Mouse (Mus musculus) cortical plate, adult 2 months (tissue): ENCODE results near the gene Plekhg5.

Experiments
- CTCF ChIP-seq: fragments of 200-500 bp; IDR thresholded peaks from 2 replicates; pipeline ENCODE4 v1.5.1; 2011; ENCODE audit warnings: mild to moderate bottlenecking, control low read depth, low read length; ENCODE audit not compliant: insufficient read depth; ENCODE audit errors: extremely low read depth
- POLR2A ChIP-seq: fragments of 200-500 bp; IDR thresholded peaks from 2 replicates; pipeline ENCODE4 v1.6.1; 2011; ENCODE audit warnings: mild to moderate bottlenecking, low read length, control low read depth; ENCODE audit not compliant: insufficient read depth; ENCODE audit errors: extremely low read depth

GRCm38 (mm10) chr4:152095937-152096910 is 23.9 kb downstream of the Plekhg5 start:
- peak; percentile 48 for TF ChIP-seq CTCF
- no peak for TF ChIP-seq POLR2A
